Comparison of ENCODE assay signal across 15 mouse cellular contexts in the genomic region with DNA sequence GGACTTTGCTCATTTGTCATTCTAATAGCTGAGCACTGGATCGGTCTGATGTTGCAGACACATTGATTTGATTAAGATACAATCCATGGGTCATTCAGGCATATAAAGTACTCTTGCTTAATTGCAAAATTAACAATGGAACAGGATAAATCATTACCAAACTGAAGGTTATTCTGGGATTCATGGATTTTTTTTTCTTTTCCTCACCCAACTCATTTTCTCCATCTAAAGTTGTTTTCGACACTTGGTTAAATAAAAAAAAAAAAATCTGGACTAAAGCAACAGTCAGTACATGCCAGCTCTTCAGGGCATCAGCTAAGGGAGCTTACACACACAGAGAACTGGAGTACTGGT.
"Had no signal": no experiment of that assay in that cellular context is flagged by ENCODE, and none has a peak within 500 bp of the region (broad histone marks: within the 10 kb centered on the region; RNA-seq: fewer than 3 reads in every experiment).

No protein-coding gene starts in this region.

- H3K9ac ChIP-seq: liver, embryonic 15.5 days; lung, embryonic 15.5 days; midbrain, embryonic 13.5 days; midbrain, embryonic 15.5 days; neural tube, embryonic 12.5 days; stomach, embryonic 15.5 days had no signal

- H3K4me1 ChIP-seq: midbrain, embryonic 15.5 days had no signal

- DNase-seq: lung, adult 2 months; lung, postnatal 14 days; lung, postnatal 36 days; right cerebral cortex, postnatal 14 days had no signal

- H3K27me3 ChIP-seq: liver, embryonic 15.5 days; lung, embryonic 15.5 days; midbrain, embryonic 13.5 days; midbrain, embryonic 15.5 days; neural tube, embryonic 12.5 days; stomach, embryonic 15.5 days had no signal

- H3K27ac ChIP-seq: liver, embryonic 15.5 days; lung, embryonic 15.5 days; macrophage; midbrain, embryonic 13.5 days; midbrain, embryonic 15.5 days; neural tube, embryonic 12.5 days; stomach, embryonic 15.5 days; stomach, postnatal 0 days had no signal

- H3K4me2 ChIP-seq: liver, embryonic 15.5 days; lung, embryonic 15.5 days; midbrain, embryonic 11.5 days; midbrain, embryonic 13.5 days; midbrain, embryonic 15.5 days; neural tube, embryonic 12.5 days; stomach, embryonic 15.5 days had no signal

- ATAC-seq: lung, postnatal 0 days; midbrain, embryonic 13.5 days; midbrain, embryonic 15.5 days had no signal

- H3K9me3 ChIP-seq: liver, embryonic 15.5 days; lung, embryonic 15.5 days; megakaryocyte, embryonic 14.5 days; midbrain, embryonic 13.5 days; midbrain, embryonic 15.5 days; neural tube, embryonic 12.5 days; stomach, embryonic 15.5 days had no signal

- H3K4me3 ChIP-seq: liver, embryonic 15.5 days; lung, embryonic 15.5 days; megakaryocyte, embryonic 14.5 days; midbrain, embryonic 13.5 days; midbrain, embryonic 15.5 days; neural tube, embryonic 12.5 days; stomach, embryonic 15.5 days had no signal

- H3K36me3 ChIP-seq: liver, embryonic 15.5 days; lung, embryonic 15.5 days; midbrain, embryonic 13.5 days; midbrain, embryonic 15.5 days; neural tube, embryonic 12.5 days; stomach, embryonic 15.5 days had no signal
